Mouse (Mus musculus) cortical plate, adult 2 months (tissue): ENCODE data around the gene Ckap2l.

Source experiments
- CTCF ChIP-seq: fragments of 200-500 bp; IDR thresholded peaks from 2 replicates; pipeline ENCODE4 v1.5.1; 2011; ENCODE audit warnings: mild to moderate bottlenecking, control low read depth, low read length; ENCODE audit not compliant: insufficient read depth; ENCODE audit errors: extremely low read depth
- POLR2A ChIP-seq: fragments of 200-500 bp; IDR thresholded peaks from 2 replicates; pipeline ENCODE4 v1.6.1; 2011; ENCODE audit warnings: mild to moderate bottlenecking, low read length, control low read depth; ENCODE audit not compliant: insufficient read depth; ENCODE audit errors: extremely low read depth

GRCm38 (mm10) chr2:129313934-129314333 lies 16.9 kb upstream of the Ckap2l start:
- no peak for TF ChIP-seq CTCF
- TF ChIP-seq POLR2A, result no peak
